Comparison of ENCODE assay signal across 8 mouse cellular contexts in genomic region chr7:127614891-127615843, GRCm38 (mm10). TPM values are rescaled to one million over a fixed set of nuclear protein-coding genes. Genes with fewer than 3 reads are reported as not detected.
DNase-seq lines count a peak whose midpoint lies in the region; ATAC-seq and TF ChIP-seq lines count a peak whose summit lies in the region.

TSS of gene Zfp629 (minus strand) at chr7:127615797.

- TF ChIP-seq CTCF in cerebellum, adult 2 months (IDR thresholded peaks at IDR 0.05; ENCODE audit: borderline replicate concordance, insufficient read depth, low read depth, low read length) = no peak

- peak; percentile 27; the same call in 1 of the 2 replicates for TF ChIP-seq POLR2A in cerebellum, adult 2 months (IDR thresholded peaks at IDR 0.05; ENCODE audit: borderline replicate concordance, insufficient read depth, low read length)

- H3K9ac ChIP-seq in lung, embryonic 16.5 days (ENCODE audit: low read length) = peak within 1 kb of the TSS; percentile 99

- ATAC-seq in lung, embryonic 16.5 days (ENCODE audit: low read depth) = peak; percentile 94

- peak within 1 kb of the TSS; percentile 89 for H3K4me2 ChIP-seq in lung, embryonic 16.5 days (ENCODE audit: low read depth, low read length)

- WGBS in cerebellum, adult 2 months = under 1% methylated on average over 48 of the region's 50 CpGs
- under 1% methylated on average over 49 of the region's 50 CpGs for WGBS in hindbrain, embryonic 10.5 days
- 1% methylated on average over 44 of the region's 50 CpGs for WGBS in lung, embryonic 16.5 days

- H3K9me3 ChIP-seq in hindbrain, embryonic 10.5 days = 0 out of 2 replicates have a peak, but pooled peaks cover 3% of the 10 kb centered on the region
- peaks cover 10% of the 10 kb centered on the region for H3K9me3 ChIP-seq in lung, embryonic 16.5 days (ENCODE audit: control insufficient read depth, low read length)

- peak within 1 kb of the TSS; percentile 98 for H3K4me3 ChIP-seq in cerebellum, adult 2 months (replicated peaks; ENCODE audit: insufficient read depth, low read depth, low read length)
- peak within 1 kb of the TSS; percentile 100 for H3K4me3 ChIP-seq in hindbrain, embryonic 10.5 days
- H3K4me3 ChIP-seq in lung, embryonic 16.5 days (ENCODE audit: low read length) = peak within 1 kb of the TSS; percentile 100

- peaks cover 39% of the 10 kb centered on the region for H3K36me3 ChIP-seq in hindbrain, embryonic 10.5 days
- H3K36me3 ChIP-seq in lung, embryonic 16.5 days (ENCODE audit: control insufficient read depth, insufficient read depth, low read length) = peaks cover 28% of the 10 kb centered on the region

- H3K27ac ChIP-seq in cerebellum, adult 2 months (ENCODE audit: insufficient read depth, low read length) = peak within 1 kb of the TSS; percentile 83
- H3K27ac ChIP-seq in hindbrain, embryonic 10.5 days = peak within 1 kb of the TSS; percentile 98
- H3K27ac ChIP-seq in lung, embryonic 16.5 days (ENCODE audit: low read length) = peak within 1 kb of the TSS; percentile 88

- H3K4me1 ChIP-seq in cerebellum, adult 2 months (ENCODE audit: control insufficient read depth, insufficient read depth, low read length) = peaks cover 2% of the 10 kb centered on the region
- peaks cover 28% of the 10 kb centered on the region for H3K4me1 ChIP-seq in hindbrain, embryonic 10.5 days (replicated peaks)
- peaks cover 15% of the 10 kb centered on the region for H3K4me1 ChIP-seq in lung, embryonic 16.5 days (replicated peaks; ENCODE audit: control insufficient read depth, insufficient read depth, low read length)

- peak; percentile 52 for DNase-seq in MEL-GATA-1-ER (ENCODE audit: extremely low read depth, low read depth)
- DNase-seq in cerebellum, adult 2 months = peak; percentile 80
- DNase-seq in frontal cortex, adult 2 months (ENCODE audit: extremely low spot score in 1 of 2, low spot score in 1 of 2) = peak; percentile 68 to 85
- DNase-seq in hindbrain, embryonic 10.5 days (ENCODE audit: low spot score) = peak; percentile 90
- peak; percentile 80 for DNase-seq in layer of hippocampus, adult 9-11 months
- peak; percentile 76 for DNase-seq in ovary, postnatal 14 days (ENCODE audit: low spot score)
- peak; percentile 78 for DNase-seq in thymus, postnatal 4 days

- no peaks in the 10 kb centered on the region for H3K27me3 ChIP-seq in cerebellum, adult 2 months (ENCODE audit: control insufficient read depth, insufficient read depth, low read length)
- H3K27me3 ChIP-seq in hindbrain, embryonic 10.5 days (ENCODE audit: insufficient read depth, poor library complexity, severe bottlenecking) = no peaks in the 10 kb centered on the region
- no peaks in the 10 kb centered on the region for H3K27me3 ChIP-seq in lung, embryonic 16.5 days (ENCODE audit: control insufficient read depth, insufficient read depth, low read depth, low read length)

RNA-seq across cellular contexts. Expression of gene Zfp629, which starts in this region (rescaled TPM):
- 22.4 and 22.7 TPM in 2 replicates for polyA plus RNA-seq in cerebellum, adult 2 months (2012; rRNA removed)
- polyA plus RNA-seq in frontal cortex, adult 2 months (2012; rRNA removed) = 21.7 and 22.7 TPM in 2 replicates
- 34.5 and 36.7 TPM in 2 replicates for polyA plus RNA-seq in hindbrain, embryonic 10.5 days (2016; fragmentation: Nextera tagmentation; extraction: Ambion mirVana)
- polyA plus RNA-seq in lung, embryonic 16.5 days (2015; fragmentation: Nextera tagmentation; extraction: Ambion mirVana) = 12.5 and 12.6 TPM in 2 replicates

Comparison
In these comparisons a context has a peak if more than half of its experiments do, and no peak if none do; other contexts are left out.
1. Peak in every context shown above with its lines: DNase-seq, ATAC-seq, H3K4me3 ChIP-seq and H3K27ac ChIP-seq.